Mouse (Mus musculus) inflammation-experienced regulatory T-cells (primary cell): Measurements from ENCODE around the gene Olfr819. TPM values are rescaled to one million over a fixed set of nuclear protein-coding genes. Genes with fewer than 3 reads are reported as not detected.

Experiments used
- polyA plus RNA-seq, 2 experiments: library from polyadenylated mRNA; unstranded; fragments of 100-300 nt; shearing (Covaris generic); gene quantifications; one replicate each; pipeline ENCODE4 v1.2.1; 2017

The Olfr819 gene
- polyA plus RNA-seq, result not detected

GRCm38 (mm10) chr10:129967166-129967565, at the start of gene Olfr819:
TSS of gene Olfr819 (minus strand) at chr10:129967266.

GRCm38 (mm10) chr10:130012321-130012720, 45.3 kb upstream of the Olfr819 start, which contains the start of gene Olfr820:
TSS of gene Olfr820 (plus strand) at chr10:130012621.

GRCm38 (mm10) chr10:129984962-129985361, 17.9 kb upstream of the Olfr819 start, which contains the start of gene Gm10310:
TSS of gene Gm10310 (minus strand) at chr10:129985062.

GRCm38 (mm10) chr10:129976040-129976439, 9.0 kb upstream of the Olfr819 start, which contains the start of gene Olfr247:
TSS of gene Olfr247 (minus strand) at chr10:129976140.

GRCm38 (mm10) chr10:129949000-129949399, 18.1 kb downstream of the Olfr819 start, which contains the start of gene Olfr818:
TSS of gene Olfr818 (minus strand) at chr10:129949100.

GRCm38 (mm10) chr10:129915497-129915896, 51.6 kb downstream of the Olfr819 start, which contains the start of gene Olfr816:
TSS of gene Olfr816 (minus strand) at chr10:129915597.

Other genes starting within 250 kb of the Olfr819 start
- not detected for gene Olfr805, start 237.9 kb downstream of the Olfr819 start, polyA plus RNA-seq
- not detected for gene Olfr806, start 225.3 kb downstream of the Olfr819 start, polyA plus RNA-seq
- under 1 TPM in 1 of 2 experiments, not detected in 1; 0.82 TPM for gene Olfr807, start 209.5 kb downstream of the Olfr819 start, polyA plus RNA-seq
- gene Olfr808, start 201.8 kb downstream of the Olfr819 start, polyA plus RNA-seq, result not detected
- gene Olfr809, start 192.6 kb downstream of the Olfr819 start, polyA plus RNA-seq, result under 1 TPM; 0.07 to 0.22 TPM
- not detected for gene Olfr810, start 172.3 kb downstream of the Olfr819 start, polyA plus RNA-seq
- not detected for gene Olfr811, start 162.9 kb downstream of the Olfr819 start, polyA plus RNA-seq
- gene Olfr812, start 121.2 kb downstream of the Olfr819 start, polyA plus RNA-seq, result 1 to 10 TPM in 1 of 2 experiments, under 1 TPM in 1; 0.20 to 1.2 TPM
- not detected for gene Olfr813, start 111.9 kb downstream of the Olfr819 start, polyA plus RNA-seq
- under 1 TPM in 1 of 2 experiments, not detected in 1; 0.91 TPM for gene Olfr814, start 87.4 kb downstream of the Olfr819 start, polyA plus RNA-seq
- gene Olfr815, start 61.4 kb downstream of the Olfr819 start, polyA plus RNA-seq, result 1 to 10 TPM in 1 of 2 experiments, under 1 TPM in 1; 0.18 to 1.8 TPM
- gene Olfr816, start 51.7 kb downstream of the Olfr819 start, polyA plus RNA-seq, result 1 to 10 TPM in 1 of 2 experiments, under 1 TPM in 1; 0.37 to 1.4 TPM
- not detected for gene Olfr818, start 18.2 kb downstream of the Olfr819 start, polyA plus RNA-seq
- gene Olfr247, start 8.9 kb upstream of the Olfr819 start, polyA plus RNA-seq, result not detected
- gene Gm10310, start 17.8 kb upstream of the Olfr819 start, polyA plus RNA-seq, result 1 to 10 TPM in 1 of 2 experiments, under 1 TPM in 1; 0.16 to 1.0 TPM
- not detected for gene Olfr820, start 45.4 kb upstream of the Olfr819 start, polyA plus RNA-seq
- gene Olfr821, start 63.1 kb upstream of the Olfr819 start, polyA plus RNA-seq, result not detected
- gene Olfr822, start 103.9 kb upstream of the Olfr819 start, polyA plus RNA-seq, result 1 to 10 TPM in 1 of 2 experiments, under 1 TPM in 1; 0.07 to 1.0 TPM
- gene Olfr823, start 148.1 kb upstream of the Olfr819 start, polyA plus RNA-seq, result not detected
- gene Olfr824, start 162.7 kb upstream of the Olfr819 start, polyA plus RNA-seq, result under 1 TPM; 0.29 to 0.94 TPM
- not detected for gene Olfr825, start 199.5 kb upstream of the Olfr819 start, polyA plus RNA-seq
- under 1 TPM; 0.19 to 0.62 TPM for gene Olfr826, start 216.9 kb upstream of the Olfr819 start, polyA plus RNA-seq
- not detected for gene Olfr827, start 247.1 kb upstream of the Olfr819 start, polyA plus RNA-seq